Mouse (Mus musculus) small intestine, adult 2 months (tissue): ENCODE measurements at regions not wholly inside any gene's neighbourhood (a gene's known extent, or its start where the extent isn't known, plus 50 kb on each side); places are given as distances from the start of the nearest gene placed in this dataset.

Experiments
- CTCF ChIP-seq: fragments of 200-500 bp; IDR thresholded peaks from 2 replicates; pipeline ENCODE4 v1.5.1; 2012; ENCODE audit warnings: low read depth, mild to moderate bottlenecking, control low read depth, inconsistent platforms, low read length, moderate library complexity, mixed read lengths; ENCODE audit not compliant: insufficient replicate concordance, insufficient read length; ENCODE audit errors: extremely low read depth
- POLR2A ChIP-seq: fragments of 200-500 bp; IDR thresholded peaks from 2 replicates; pipeline ENCODE4 v1.6.1; 2012; ENCODE audit warnings: low read depth, mild to moderate bottlenecking, control low read depth, inconsistent platforms, low read length, moderate library complexity

- TF ChIP-seq POLR2A = no peak
- no peak for TF ChIP-seq CTCF
Observed at GRCm38 (mm10) chr17:9757725-9758251, 88.3 kb upstream of the Pabpc6 start.
